Mouse (Mus musculus) heart, postnatal 0 days (tissue): ENCODE results near the gene 1700014D04Rik.

ENCODE experiments used
- CTCF ChIP-seq: IDR thresholded peaks from 2 replicates; pipeline ENCODE4 v1.5.1; 2016; ENCODE audit warnings: antibody characterized with exemption, control low read depth, low read depth
- EP300 ChIP-seq: IDR thresholded peaks from 2 replicates; pipeline ENCODE4 v1.6.1; 2016; ENCODE audit warnings: antibody characterized with exemption, low read depth

DNA sequence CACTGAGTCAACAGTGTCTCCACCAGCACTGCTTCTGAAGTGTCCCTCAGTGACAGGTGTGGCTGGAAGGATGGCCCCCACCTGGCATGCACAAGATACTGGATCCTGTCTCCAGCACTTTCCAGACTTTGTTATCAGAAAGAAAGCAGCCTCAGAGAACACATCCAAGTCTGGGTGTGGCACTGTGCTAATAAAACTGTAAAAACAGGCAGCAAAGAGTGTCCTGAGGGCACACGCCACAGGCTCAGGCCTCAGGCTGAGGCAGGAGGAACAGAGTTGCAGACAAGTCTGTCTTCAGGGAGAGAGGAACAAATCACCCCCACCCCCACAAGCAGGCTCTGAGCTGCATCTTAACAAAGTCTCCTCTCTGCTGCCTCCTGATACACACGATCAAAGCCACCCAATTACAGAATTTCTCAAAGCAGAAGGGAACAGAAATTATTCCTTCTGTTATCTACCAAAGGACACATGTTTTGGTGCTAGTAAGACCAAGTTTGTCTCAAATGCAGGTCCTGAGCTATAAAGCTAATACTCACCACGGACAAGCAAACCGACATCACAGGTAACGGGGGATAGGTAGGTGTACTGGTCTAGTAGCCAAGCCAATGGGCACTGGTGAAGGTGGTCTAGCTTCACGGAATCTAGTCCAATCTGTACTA, 49.4 kb upstream of the 1700014D04Rik start:
- TF ChIP-seq CTCF (no peak), EP300 (no peak)
